Mouse (Mus musculus): ENCODE data around the gene Wwc1.
A peak's percentile ranks its signal among the peaks of the same experiment; 100 is the strongest.

The Wwc1 gene

GRCm38 (mm10) chr11:35933402-35934085 is 46.8 kb downstream of the Wwc1 start:
- no peak for DNase-seq (ENCODE audit: low spot score)

- DNase-seq (ENCODE audit: low spot score) = no peak
Observed at GRCm38 (mm10) chr11:35932121-35932885, 48.0 kb downstream of the Wwc1 start.

GRCm38 (mm10) chr11:35930511-35931060 is 49.7 kb downstream of the Wwc1 start:
- DNase-seq (ENCODE audit: low spot score) = peak; percentile 23

GRCm38 (mm10) chr11:35928453-35928852 is 51.9 kb downstream of the Wwc1 start:
- no peak for DNase-seq (ENCODE audit: low spot score)

- DNase-seq (ENCODE audit: low spot score) = no peak
Observed at GRCm38 (mm10) chr11:35927309-35927708, 53.0 kb downstream of the Wwc1 start.

- DNase-seq (ENCODE audit: low spot score) = no peak
Observed at GRCm38 (mm10) chr11:35925592-35925991, 54.7 kb downstream of the Wwc1 start.

- peak; percentile 35 for DNase-seq (ENCODE audit: low spot score)
Observed at GRCm38 (mm10) chr11:35922205-35922873, 58.0 kb downstream of the Wwc1 start.

- DNase-seq (ENCODE audit: low spot score) = no peak
Observed at GRCm38 (mm10) chr11:35920776-35921175, 59.6 kb downstream of the Wwc1 start.

- no peak for DNase-seq (ENCODE audit: low spot score)
Observed at GRCm38 (mm10) chr11:35919856-35920503, 60.3 kb downstream of the Wwc1 start.

GRCm38 (mm10) chr11:35919383-35919782 is 60.9 kb downstream of the Wwc1 start:
- DNase-seq (ENCODE audit: low spot score) = no peak

GRCm38 (mm10) chr11:35916466-35917185 is 63.7 kb downstream of the Wwc1 start:
- DNase-seq (ENCODE audit: low spot score) = no peak

GRCm38 (mm10) chr11:35915546-35915945 is 64.8 kb downstream of the Wwc1 start:
- DNase-seq (ENCODE audit: low spot score) = peak; percentile 39

- DNase-seq (ENCODE audit: low spot score) = peak; percentile 35
Observed at GRCm38 (mm10) chr11:35913418-35914044, 66.8 kb downstream of the Wwc1 start.

GRCm38 (mm10) chr11:35904955-35905550 is 75.3 kb downstream of the Wwc1 start:
- no peak for DNase-seq (ENCODE audit: low spot score)

- no peak for DNase-seq (ENCODE audit: low spot score)
Observed at GRCm38 (mm10) chr11:35903079-35903478, 77.2 kb downstream of the Wwc1 start.

GRCm38 (mm10) chr11:35899946-35900345 is 80.4 kb downstream of the Wwc1 start:
- DNase-seq (ENCODE audit: low spot score) = no peak

GRCm38 (mm10) chr11:35893454-35893853 is 86.9 kb downstream of the Wwc1 start:
- DNase-seq (ENCODE audit: low spot score) = no peak

GRCm38 (mm10) chr11:35893018-35893421 is 87.3 kb downstream of the Wwc1 start:
- DNase-seq (ENCODE audit: low spot score) = no peak

GRCm38 (mm10) chr11:35892293-35892692 is 88.0 kb downstream of the Wwc1 start:
- DNase-seq (ENCODE audit: low spot score) = no peak

- DNase-seq (ENCODE audit: low spot score) = no peak
Observed at GRCm38 (mm10) chr11:35888790-35889189, 91.5 kb downstream of the Wwc1 start.

GRCm38 (mm10) chr11:35882777-35883176 is 97.5 kb downstream of the Wwc1 start:
- no peak for DNase-seq (ENCODE audit: low spot score)

Measured in MN1 (cell line).